Mouse (Mus musculus): ENCODE measurements around the gene Suv39h2.

GRCm38 (mm10) chr2:3480239-3480638, 5.4 kb upstream of the Suv39h2 start:
- TF ChIP-seq CTCF (IDR thresholded peaks at IDR 0.05; ENCODE audit: extremely low read depth, insufficient read length, insufficient replicate concordance, low read depth, low read length) = no peak
- TF ChIP-seq POLR2A (IDR thresholded peaks at IDR 0.05; ENCODE audit: low read depth, low read length) = no peak

Measured in small intestine, adult 2 months (tissue).